Mouse (Mus musculus) liver, embryonic 15.5 days (tissue): Measurements from ENCODE around the gene BC016579. TPM values are rescaled to one million over a fixed set of nuclear protein-coding genes. Genes with fewer than 3 reads are reported as not detected.

Source experiments
- ATAC-seq: fragments of 200-750 bp; cut with Nextera tagmentation; 2 replicates; pipeline ENCODE4 v1.8.0; 2017; ENCODE audit warnings: moderate number of reproducible peaks, mild to moderate bottlenecking, moderate library complexity; ENCODE audit not compliant: insufficient read depth
- H3K27ac ChIP-seq: fragments of 300-500 bp; sonication (generic); replicated peaks from 2 replicates; pipeline ENCODE4 v1.5.1; 2015; ENCODE audit warnings: mild to moderate bottlenecking, inconsistent platforms
- H3K27me3 ChIP-seq: fragments of 300-500 bp; sonication (generic); 2 replicates; pipeline ENCODE4 v1.6.1; 2015; ENCODE audit warnings: mild to moderate bottlenecking, inconsistent platforms
- H3K36me3 ChIP-seq: fragments of 300-500 bp; sonication (generic); replicated peaks from 2 replicates; pipeline ENCODE4 v1.6.1; 2015; ENCODE audit warnings: moderate library complexity, mild to moderate bottlenecking, inconsistent platforms
- H3K4me1 ChIP-seq: fragments of 300-500 bp; sonication (generic); replicated peaks from 2 replicates; pipeline ENCODE4 v1.6.1; 2015; ENCODE audit warnings: inconsistent platforms
- H3K4me2 ChIP-seq: fragments of 300-500 bp; sonication (generic); 2 replicates; pipeline ENCODE4 v1.6.1; 2015; ENCODE audit warnings: moderate library complexity, mild to moderate bottlenecking, inconsistent platforms
- H3K4me3 ChIP-seq: fragments of 300-500 bp; sonication (generic); replicated peaks from 2 replicates; pipeline ENCODE4 v1.5.1; 2015; ENCODE audit warnings: mild to moderate bottlenecking, inconsistent platforms
- H3K9ac ChIP-seq: fragments of 300-500 bp; sonication (generic); 2 replicates; pipeline ENCODE4 v1.6.1; 2015; ENCODE audit warnings: moderate library complexity, mild to moderate bottlenecking, inconsistent platforms
- H3K9me3 ChIP-seq: fragments of 300-500 bp; sonication (generic); replicated peaks from 2 replicates; pipeline ENCODE4 v1.6.1; 2016; ENCODE audit warnings: inconsistent platforms
- WGBS: fragments of 180-500 bp; shearing (Covaris S2); methylation state at CpG from one replicate; pipeline ENCODE4 v1.1.7; 2015; ENCODE audit warnings: mixed read lengths; ENCODE audit not compliant: insufficient replicate concordance; 5-methylcytosine and 5-hydroxymethylcytosine counted together
- polyA plus RNA-seq: library from polyadenylated mRNA; unstranded; fragments of >200 nt; fragmentation: Nextera tagmentation; extraction: Ambion mirVana; gene quantifications from 2 replicates; pipeline ENCODE4 v1.2.1, GENCODE M21; 2015

BC016579 gene
- polyA plus RNA-seq, 1 experiment from 2014 or later: 0.14 TPM

DNA sequence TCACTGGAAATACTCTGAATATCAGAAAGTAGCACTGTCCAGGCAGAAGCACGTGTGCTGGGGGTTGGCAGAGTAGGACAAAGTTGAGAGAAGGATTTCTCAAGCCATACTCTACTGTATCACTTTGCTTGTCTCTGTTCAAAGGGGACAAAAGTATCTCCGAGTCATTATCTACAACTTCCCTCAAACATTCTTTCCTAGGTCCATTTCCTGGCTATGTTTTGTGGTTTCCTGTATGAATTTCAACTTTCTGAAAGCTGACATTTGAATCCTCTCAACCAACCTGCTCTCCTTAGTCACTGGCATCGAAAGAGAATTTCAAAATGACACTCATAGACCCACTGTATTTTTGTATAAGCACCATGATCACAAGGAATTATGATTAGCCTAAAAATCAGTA, 14.3 kb upstream of the BC016579 start:
- 8% methylated on average over 3 of the region's 3 CpGs for WGBS
- Histone ChIP-seq H3K4me2 (no peak overlapping the region), H3K9me3 (no peaks in the 10 kb centered on the region), H3K9ac (no peak overlapping the region), H3K27me3 (no peaks in the 10 kb centered on the region), H3K4me3 (no peak overlapping the region), H3K36me3 (no peaks in the 10 kb centered on the region), H3K27ac (no peak overlapping the region), H3K4me1 (no peaks in the 10 kb centered on the region)
- no peak for ATAC-seq

DNA sequence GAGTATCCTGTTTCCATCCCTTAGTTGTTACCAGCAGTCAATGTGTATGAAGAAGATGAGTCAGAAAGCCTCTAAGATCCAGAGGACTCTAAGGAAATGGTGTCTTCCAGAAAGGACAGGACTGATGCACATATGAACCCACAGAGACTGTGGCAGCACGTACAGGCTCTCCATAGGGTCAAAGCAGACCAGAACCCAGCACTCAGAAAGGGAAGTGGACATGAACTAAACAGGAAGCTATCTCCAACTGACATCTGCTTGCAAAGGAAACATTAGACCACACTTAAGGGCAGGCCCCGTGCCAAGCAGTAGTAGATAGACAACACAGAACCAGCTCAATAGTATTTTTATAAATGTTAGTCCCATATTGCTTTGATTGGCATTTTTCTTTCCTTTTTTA, 12.3 kb upstream of the BC016579 start:
- Histone ChIP-seq H3K9me3 (no peaks in the 10 kb centered on the region), H3K27ac (no peak overlapping the region), H3K9ac (no peak overlapping the region), H3K4me2 (no peak overlapping the region), H3K4me1 (no peaks in the 10 kb centered on the region), H3K36me3 (no peaks in the 10 kb centered on the region), H3K27me3 (no peaks in the 10 kb centered on the region), H3K4me3 (no peak overlapping the region)
- WGBS: 8% methylated on average over 2 of the region's 2 CpGs
- ATAC-seq: peak; percentile 58

- Histone ChIP-seq H3K36me3 (no peaks in the 10 kb centered on the region), H3K27ac (no peak overlapping the region), H3K4me1 (0 out of 2 replicates have a peak, but pooled peaks cover 4% of the 10 kb centered on the region), H3K9me3 (no peaks in the 10 kb centered on the region), H3K9ac (no peak overlapping the region), H3K4me2 (no peak overlapping the region), H3K27me3 (no peaks in the 10 kb centered on the region), H3K4me3 (no peak overlapping the region)
- ATAC-seq: no peak
These were observed 8.5 kb upstream of the BC016579 start for GRCm38 (mm10) chr16:45662381-45662780.

- WGBS: 64% methylated on average over 4 of the region's 4 CpGs
- no peaks in the 10 kb centered on the region for H3K36me3 ChIP-seq
- no peaks in the 10 kb centered on the region for H3K27me3 ChIP-seq
- no peak overlapping the region for H3K27ac ChIP-seq
- H3K4me2 ChIP-seq: no peak overlapping the region
- H3K9me3 ChIP-seq: no peaks in the 10 kb centered on the region
- no peak overlapping the region for H3K4me3 ChIP-seq
- ATAC-seq: no peak
- H3K4me1 ChIP-seq: 0 out of 2 replicates have a peak, but pooled peaks cover 4% of the 10 kb centered on the region
- H3K9ac ChIP-seq: no peak overlapping the region
These were observed 5.7 kb upstream of the BC016579 start for GRCm38 (mm10) chr16:45659596-45659995.

GRCm38 (mm10) chr16:45658248-45658647, 4.4 kb upstream of the BC016579 start:
- no peak; the same call in 1 of the 2 replicates for ATAC-seq
- no peak overlapping the region for H3K27ac ChIP-seq
- WGBS: 71% methylated on average over 1 of the region's 1 CpGs
- no peak overlapping the region for H3K4me3 ChIP-seq
- H3K9me3 ChIP-seq: no peaks in the 10 kb centered on the region
- no peak overlapping the region for H3K4me2 ChIP-seq
- H3K9ac ChIP-seq: no peak overlapping the region
- peaks cover 14% of the 10 kb centered on the region for H3K4me1 ChIP-seq
- H3K27me3 ChIP-seq: no peaks in the 10 kb centered on the region
- no peaks in the 10 kb centered on the region for H3K36me3 ChIP-seq

DNA sequence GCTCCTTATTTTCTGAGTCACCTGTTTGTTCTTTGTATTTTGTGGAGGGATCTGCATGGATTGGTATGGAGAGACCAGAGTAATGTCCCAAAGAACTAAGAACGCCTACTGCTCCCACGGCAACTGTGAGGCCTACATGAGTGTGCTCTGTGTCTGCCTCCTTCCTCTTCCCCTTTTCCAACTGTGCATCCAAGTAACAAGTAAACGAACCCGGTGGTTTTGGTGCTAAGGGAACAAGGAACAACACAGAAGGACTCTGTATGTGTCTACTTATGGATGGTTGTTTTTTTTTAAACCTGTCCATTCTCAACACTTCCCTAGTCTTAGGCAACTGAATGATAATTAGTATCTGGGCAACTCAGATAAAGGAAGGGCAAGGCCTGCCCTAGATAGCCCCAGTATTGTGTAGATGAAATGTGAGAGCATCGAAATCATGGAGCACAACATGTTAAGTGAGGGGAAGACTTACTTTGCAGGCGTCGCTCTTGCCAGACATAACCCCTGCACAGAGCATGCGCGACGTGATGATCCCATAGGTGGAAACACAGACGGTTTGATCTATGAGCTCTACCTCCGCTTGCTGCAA, 3.8 kb upstream of the BC016579 start:
- Histone ChIP-seq H3K4me2 (no peak overlapping the region), H3K4me1 (peaks cover 16% of the 10 kb centered on the region), H3K9me3 (no peaks in the 10 kb centered on the region), H3K27ac (no peak overlapping the region), H3K27me3 (no peaks in the 10 kb centered on the region), H3K9ac (no peak overlapping the region), H3K36me3 (no peaks in the 10 kb centered on the region), H3K4me3 (no peak overlapping the region)
- 44% methylated on average over 12 of the region's 12 CpGs for WGBS
- ATAC-seq: peak; percentile 57

DNA sequence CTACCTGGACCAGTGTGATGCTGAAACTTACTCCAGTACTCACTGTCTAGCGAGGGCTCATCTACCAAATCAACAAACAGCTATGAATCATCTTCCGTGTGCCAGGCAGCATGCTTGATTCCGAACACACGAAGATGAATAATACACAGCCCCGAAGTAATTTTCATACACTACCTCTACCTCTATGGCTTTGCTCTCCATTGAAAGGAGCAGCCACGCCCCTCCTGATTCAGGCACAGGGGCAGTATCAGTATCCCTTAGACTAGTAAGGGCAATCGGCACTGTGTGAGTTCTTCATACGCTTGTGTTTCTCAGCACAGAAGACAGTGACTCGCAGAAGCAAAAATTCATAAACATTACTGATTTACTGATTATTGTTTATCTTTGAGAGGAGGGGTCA, 597 bp upstream of the BC016579 start:
- Histone ChIP-seq H3K9ac (no peak overlapping the region), H3K4me1 (peaks cover 16% of the 10 kb centered on the region), H3K4me3 (peak overlapping the region; percentile 41; the same call in 1 of the 2 replicates), H3K9me3 (no peaks in the 10 kb centered on the region), H3K36me3 (no peaks in the 10 kb centered on the region), H3K27ac (no peak overlapping the region), H3K27me3 (no peaks in the 10 kb centered on the region), H3K4me2 (peak overlapping the region; percentile 62; the same call in 1 of the 2 replicates)
- no peak for ATAC-seq
- 66% methylated on average over 9 of the region's 9 CpGs for WGBS

DNA sequence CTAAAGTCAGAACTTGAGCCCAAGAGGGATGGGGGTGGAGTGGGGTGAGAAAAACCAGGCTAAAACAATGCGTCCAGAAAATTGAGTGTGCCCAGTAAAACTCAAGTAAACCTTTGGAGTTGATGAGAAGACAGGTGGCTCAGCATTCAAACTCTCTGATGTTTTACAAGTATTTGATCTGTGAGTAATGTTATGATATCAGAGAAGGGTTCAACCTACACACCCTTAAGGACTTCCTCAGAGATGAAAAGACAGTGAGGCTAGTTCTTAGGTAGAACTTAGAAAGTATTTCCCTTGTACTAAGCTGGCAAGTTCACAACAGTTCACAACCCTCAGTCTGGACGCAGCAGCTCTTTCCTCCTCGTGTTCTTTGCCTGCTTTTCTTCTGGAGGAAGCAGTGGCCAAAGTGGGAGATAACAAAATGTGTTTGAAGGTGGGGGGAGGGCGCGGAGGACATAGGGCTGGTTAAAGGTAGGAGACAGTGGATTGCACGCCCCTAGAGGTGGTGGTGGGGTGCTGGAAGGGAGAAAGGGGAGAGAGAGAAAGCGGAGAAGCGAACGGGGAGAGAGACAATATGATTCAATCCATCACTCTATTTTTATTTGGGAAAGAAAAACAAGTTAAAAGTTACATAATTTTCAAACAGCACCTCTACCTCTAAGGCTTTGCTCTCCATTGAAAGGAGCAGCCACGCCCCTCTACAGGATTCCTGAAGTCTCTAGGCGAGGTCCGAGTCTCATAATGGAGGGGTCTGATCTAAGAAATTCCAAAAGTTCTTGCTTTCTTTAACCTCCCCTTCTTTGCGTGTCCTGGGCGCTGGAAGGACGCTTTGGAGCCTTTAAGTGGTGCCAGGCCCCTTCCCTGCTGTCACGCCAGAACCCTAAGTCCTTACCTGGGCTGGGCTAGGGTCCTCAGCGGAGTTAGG, 597 bp downstream of the BC016579 start:
- Histone ChIP-seq H3K4me2 (peak overlapping the region; percentile 62), H3K27me3 (no peaks in the 10 kb centered on the region)
- no peak for ATAC-seq

DNA sequence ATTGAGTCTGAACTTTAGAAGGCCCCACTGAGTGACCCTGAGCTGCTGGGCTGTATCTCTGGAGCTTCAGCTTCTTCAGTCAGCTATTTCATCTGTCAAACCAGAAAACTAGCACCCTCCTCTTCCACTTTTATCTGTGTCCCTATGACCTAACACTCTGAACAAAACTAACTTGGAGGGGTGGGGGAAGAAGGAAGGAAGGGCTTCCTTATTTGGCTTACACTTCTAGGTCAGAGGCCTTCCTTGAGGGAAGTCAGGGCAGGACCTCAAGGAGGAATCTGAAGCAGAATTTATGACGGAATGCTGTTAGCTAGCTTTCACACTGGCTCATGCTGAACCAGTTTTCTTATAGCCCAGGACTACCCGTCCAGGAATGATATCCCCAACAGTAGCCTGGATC, 2.4 kb downstream of the BC016579 start:
- Histone ChIP-seq H3K9me3 (no peaks in the 10 kb centered on the region), H3K27me3 (no peaks in the 10 kb centered on the region), H3K27ac (no peak overlapping the region), H3K4me3 (no peak overlapping the region), H3K9ac (no peak overlapping the region), H3K4me2 (no peak overlapping the region), H3K36me3 (no peaks in the 10 kb centered on the region), H3K4me1 (peaks cover 12% of the 10 kb centered on the region)
- WGBS: 41% methylated on average over 2 of the region's 2 CpGs
- ATAC-seq: no peak

More for the DNA sequence above, 597 bp downstream of the BC016579 start:
- Histone ChIP-seq H3K9ac (0 out of 2 replicates have a peak overlapping the region, but pooled peaks have one; percentile 11), H3K4me3 (peak overlapping the region; percentile 41), H3K36me3 (no peaks in the 10 kb centered on the region), H3K4me1 (peaks cover 16% of the 10 kb centered on the region), H3K9me3 (no peaks in the 10 kb centered on the region), H3K27ac (no peak overlapping the region)
- WGBS: 17% methylated on average over 17 of the region's 17 CpGs

GRCm38 (mm10) chr16:45644380-45644779, 9.5 kb downstream of the BC016579 start:
- Histone ChIP-seq H3K27me3 (no peaks in the 10 kb centered on the region), H3K4me3 (no peak overlapping the region), H3K36me3 (no peaks in the 10 kb centered on the region), H3K9ac (no peak overlapping the region), H3K9me3 (no peaks in the 10 kb centered on the region), H3K4me1 (no peaks in the 10 kb centered on the region), H3K27ac (no peak overlapping the region), H3K4me2 (no peak overlapping the region)
- 0 out of 2 replicates have a peak, but pooled peaks have one; percentile 31 for ATAC-seq
- whole genome bisulfite sequencing: 24% methylated on average over 6 of the region's 6 CpGs

GRCm38 (mm10) chr16:45643944-45644343, 9.9 kb downstream of the BC016579 start:
- Histone ChIP-seq H3K4me1 (no peaks in the 10 kb centered on the region), H3K4me2 (no peak overlapping the region), H3K4me3 (no peak overlapping the region), H3K9me3 (no peaks in the 10 kb centered on the region), H3K36me3 (no peaks in the 10 kb centered on the region), H3K27ac (no peak overlapping the region), H3K9ac (no peak overlapping the region), H3K27me3 (no peaks in the 10 kb centered on the region)
- 48% methylated on average over 3 of the region's 3 CpGs for WGBS
- no peak for ATAC-seq
